Mouse (Mus musculus) thymus, adult 2 months (tissue): ENCODE data around the gene Nuak2.

ENCODE experiments used
- CTCF ChIP-seq: fragments of 200-500 bp; IDR thresholded peaks from 2 replicates; pipeline ENCODE4 v1.5.1; 2012; ENCODE audit warnings: mild to moderate bottlenecking, control low read depth, low read length, moderate library complexity, borderline replicate concordance; ENCODE audit not compliant: control insufficient read depth, poor library complexity, insufficient read depth; ENCODE audit errors: extremely low read depth
- POLR2A ChIP-seq: fragments of 200-500 bp; IDR thresholded peaks from 2 replicates; pipeline ENCODE4 v1.6.1; 2012; ENCODE audit warnings: mild to moderate bottlenecking, low read length, control low read depth, moderate library complexity; ENCODE audit not compliant: control insufficient read depth, poor library complexity, insufficient read depth; ENCODE audit errors: extremely low read depth

DNA sequence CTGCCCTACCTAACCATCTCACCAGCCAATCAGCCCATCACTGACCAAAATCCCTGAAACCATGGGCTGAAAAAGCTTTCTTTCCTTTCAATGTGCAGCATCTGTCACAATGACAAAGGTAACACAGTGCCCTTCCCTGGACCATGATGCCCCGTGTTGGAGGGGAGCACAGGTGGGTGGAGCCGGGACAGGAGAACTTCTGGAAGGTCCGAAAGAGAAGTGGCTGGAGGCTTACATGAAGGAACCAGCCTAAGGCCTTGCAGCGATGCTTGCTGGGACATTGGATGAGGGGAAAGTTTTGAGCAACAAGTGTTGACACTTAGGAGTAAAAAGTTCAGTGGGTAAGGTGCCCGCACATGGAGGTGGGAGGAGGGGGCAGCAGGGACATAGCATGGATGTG is 32.5 kb downstream of the Nuak2 start:
- TF ChIP-seq POLR2A = no peak
- no peak for TF ChIP-seq CTCF
